ENCODE assay signal across 23 mouse cellular contexts in the genomic region with DNA sequence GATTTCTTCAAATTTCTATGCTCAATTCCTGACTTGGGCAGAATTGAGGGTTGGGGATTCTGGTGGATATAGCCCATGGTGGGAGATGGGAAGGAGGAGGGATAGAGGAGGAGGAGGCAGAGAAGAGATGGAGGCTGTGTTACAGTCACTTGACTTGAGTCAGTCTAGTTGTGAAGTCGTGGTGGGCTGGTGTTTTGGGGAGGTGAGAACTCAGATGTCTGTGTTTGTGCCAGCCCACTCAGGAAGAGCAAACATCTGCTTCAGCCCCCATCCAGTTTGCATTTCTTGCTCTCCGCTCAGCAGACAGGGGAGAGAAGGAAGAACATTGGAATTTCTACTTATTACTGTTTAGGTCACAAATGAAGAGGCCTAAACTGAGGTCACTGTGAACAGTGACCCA.
A peak's percentile ranks its signal among the peaks of the same experiment; 100 is the strongest.
DNase-seq lines count a peak whose midpoint lies in the region; TF ChIP-seq lines count a peak whose summit lies in the region.
"Had no signal": no experiment of that assay in that cellular context is flagged by ENCODE, and none has a peak within 500 bp of the region (broad histone marks: within the 10 kb centered on the region; RNA-seq: fewer than 3 reads in every experiment).

No protein-coding gene starts in this region.

- no peak for TF ChIP-seq CTCF in gastrocnemius, adult 2 months (IDR thresholded peaks at IDR 0.05)

- peak; percentile 27 to 47 for DNase-seq in left cerebral cortex, adult 18-20 months (ENCODE audit: low spot score in 2 of 2)
- DNase-seq in left cerebral cortex, postnatal 10 days (ENCODE audit: extremely low spot score in 1 of 2, low spot score in 2 of 2), result no peak
- DNase-seq in frontal cortex, adult 2 months (ENCODE audit: extremely low spot score in 1 of 2, low spot score in 1 of 2), result peak; percentile 50 to 69
- peak; percentile 6 to 48 for DNase-seq in left cerebral cortex, adult 9 months (ENCODE audit: low spot score in 2 of 2)
- peak; percentile 53 for DNase-seq in telencephalon, adult 2 months (ENCODE audit: low read depth, low spot score)
- no peak for DNase-seq in adrenal gland, postnatal 4 days (ENCODE audit: low spot score in 2 of 2)
- no peak for DNase-seq in gastrocnemius, adult 2 months
- DNase-seq: adrenal gland, postnatal 25 days; cerebellum, adult 2 months; cerebellum, postnatal 14 days; gastrocnemius, postnatal 36 days; heart, postnatal 14 days; kidney, adult 18-20 months; kidney, postnatal 25 days; liver; lung, embryonic 14.5 days; thymus, postnatal 4 days had no signal

- intact Hi-C loops in left cerebral cortex, postnatal 10 days (cut with DNase I), result no loop called here
- intact Hi-C loops in gastrocnemius, adult 2 months (cut with DNase I), result no loop called here

- no peak overlapping the region for H3K4me3 ChIP-seq in gastrocnemius, adult 2 months
- H3K4me3 ChIP-seq: erythroblast, embryonic 14.5 days; hindbrain, embryonic 10.5 days; hindbrain, embryonic 15.5 days; kidney, embryonic 15.5 days had no signal

- no peak overlapping the region for H3K27ac ChIP-seq in gastrocnemius, adult 2 months
- H3K27ac ChIP-seq: hindbrain, embryonic 10.5 days; hindbrain, embryonic 15.5 days; kidney, embryonic 15.5 days; liver, embryonic 14.5 days; stomach, postnatal 0 days had no signal

Comparison
In these comparisons a context has a peak if more than half of its experiments do, and no peak if none do; other contexts are left out.
1. DNase-seq: peak in left cerebral cortex, adult 18-20 months (2 of 2), frontal cortex, adult 2 months (2 of 2), left cerebral cortex, adult 9 months (2 of 2) and telencephalon, adult 2 months (single experiment); none in left cerebral cortex, postnatal 10 days (0 of 2), adrenal gland, postnatal 4 days (0 of 2) and gastrocnemius, adult 2 months (single experiment).